Mouse (Mus musculus): Measurements from ENCODE around the gene Mecom.

Gene Mecom

GRCm38 (mm10) chr3:30004888-30005405, 542.9 kb downstream of the Mecom start:
- DNase-seq, result peak; percentile 63

- DNase-seq, result no peak
Observed at GRCm38 (mm10) chr3:30000260-30000659, 547.5 kb downstream of the Mecom start.

- no peak for DNase-seq
Observed at GRCm38 (mm10) chr3:29999035-29999434, 548.8 kb downstream of the Mecom start.

- DNase-seq, result no peak
Observed at GRCm38 (mm10) chr3:29997068-29997467, 550.7 kb downstream of the Mecom start.

GRCm38 (mm10) chr3:29993346-29993745, 554.5 kb downstream of the Mecom start:
- peak; percentile 37 for DNase-seq

- no peak for DNase-seq
Observed at GRCm38 (mm10) chr3:29991523-29991922, 556.3 kb downstream of the Mecom start.

GRCm38 (mm10) chr3:29984431-29984830, 563.4 kb downstream of the Mecom start:
- no peak for DNase-seq

- DNase-seq, result no peak
Observed at GRCm38 (mm10) chr3:29981259-29981910, 566.4 kb downstream of the Mecom start.

GRCm38 (mm10) chr3:29980531-29980930, 567.3 kb downstream of the Mecom start:
- DNase-seq, result no peak

GRCm38 (mm10) chr3:29976580-29976979, 571.2 kb downstream of the Mecom start:
- no peak for DNase-seq

GRCm38 (mm10) chr3:29968433-29968949, 579.3 kb downstream of the Mecom start:
- DNase-seq, result no peak

GRCm38 (mm10) chr3:29963953-29964352, 583.9 kb downstream of the Mecom start:
- DNase-seq, result no peak

- DNase-seq, result no peak
Observed at GRCm38 (mm10) chr3:29963447-29963846, 584.4 kb downstream of the Mecom start.

- no peak for DNase-seq
Observed at GRCm38 (mm10) chr3:29959051-29959450, 588.8 kb downstream of the Mecom start.

GRCm38 (mm10) chr3:29957365-29958236, 590.2 kb downstream of the Mecom start:
- no peak for DNase-seq

- no peak for DNase-seq
Observed at GRCm38 (mm10) chr3:29953269-29953668, 594.5 kb downstream of the Mecom start.

- DNase-seq, result no peak
Observed at GRCm38 (mm10) chr3:29950853-29951252, 597.0 kb downstream of the Mecom start.

- DNase-seq, result no peak
Observed at GRCm38 (mm10) chr3:29903596-29904308, 644.1 kb downstream of the Mecom start.

All from kidney, adult 11 months (tissue).